Mouse (Mus musculus): ENCODE data around the gene Cavin1. TPM values are rescaled to one million over a fixed set of nuclear protein-coding genes. Genes with fewer than 3 reads are reported as not detected.
A peak's percentile ranks its signal among the peaks of the same experiment; 100 is the strongest.

Gene Cavin1
- total RNA-seq, 2 experiments from 2014 or later, result not detected

GRCm38 (mm10) chr11:100983125-100983777 is 12.6 kb upstream of the Cavin1 start:
- peak; percentile 83 for ATAC-seq (replicated peaks; ENCODE audit: low FRiP score, poor library complexity, severe bottlenecking)

DNA sequence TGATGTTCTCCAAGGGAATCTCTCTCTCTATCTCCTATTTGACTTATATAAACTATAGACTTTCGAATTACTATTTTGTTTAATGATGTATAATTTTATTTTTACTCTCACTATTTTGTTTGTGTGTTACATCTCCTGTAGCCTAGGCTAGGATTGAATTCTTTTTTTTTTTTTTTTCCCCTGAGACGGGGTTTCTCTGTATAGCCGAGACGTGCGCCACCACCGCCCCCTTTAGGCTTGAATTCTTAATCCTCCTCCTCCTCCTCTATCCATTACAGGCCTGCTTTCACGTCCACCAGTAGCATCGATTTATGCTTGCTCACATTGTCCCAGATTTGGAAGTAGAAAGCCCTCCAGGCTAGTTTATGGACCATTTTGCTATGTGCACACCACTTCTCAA is 11.4 kb upstream of the Cavin1 start:
- no peak for ATAC-seq (replicated peaks; ENCODE audit: low FRiP score, poor library complexity, severe bottlenecking)

DNA sequence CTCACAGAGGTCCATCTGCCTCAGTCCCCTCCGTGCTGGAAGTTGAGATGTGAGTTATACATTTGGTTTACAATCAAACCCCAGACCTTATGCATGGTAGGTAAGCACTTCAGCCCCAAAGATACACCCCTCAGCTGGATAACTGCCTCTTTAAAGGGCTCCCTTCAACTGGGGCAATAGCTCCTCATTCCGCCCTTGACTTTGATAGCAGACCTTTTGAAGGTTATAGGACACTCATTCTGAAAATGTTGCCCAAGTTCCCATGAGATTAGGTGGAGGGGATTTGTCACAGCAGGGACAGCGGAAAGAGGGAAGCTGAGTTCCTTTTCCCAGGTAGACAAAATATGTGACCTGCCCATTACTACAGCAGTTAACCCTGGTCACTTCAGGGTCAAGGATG is 10.5 kb upstream of the Cavin1 start:
- ATAC-seq (replicated peaks; ENCODE audit: low FRiP score, poor library complexity, severe bottlenecking), result no peak

DNA sequence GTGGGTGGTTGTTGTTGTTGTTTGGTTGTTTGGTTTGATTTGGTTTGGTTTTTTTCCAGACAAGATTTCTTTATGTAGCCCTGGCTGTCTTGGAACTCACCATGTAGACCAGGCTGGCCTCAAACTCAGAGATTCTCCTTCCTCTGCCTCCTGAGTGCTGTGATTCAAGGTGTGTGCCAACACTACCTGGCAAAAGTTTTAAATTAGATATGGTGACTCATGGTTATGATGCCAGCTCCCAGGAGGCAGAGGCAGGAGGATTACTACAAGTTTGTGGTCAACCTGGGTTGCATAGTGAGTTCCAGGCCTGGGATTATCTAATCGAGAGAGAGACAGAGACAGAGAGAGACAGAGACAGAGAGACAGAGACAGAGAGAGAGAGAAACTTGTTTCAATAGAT is 9.8 kb upstream of the Cavin1 start:
- ATAC-seq (replicated peaks; ENCODE audit: low FRiP score, poor library complexity, severe bottlenecking), result no peak

DNA sequence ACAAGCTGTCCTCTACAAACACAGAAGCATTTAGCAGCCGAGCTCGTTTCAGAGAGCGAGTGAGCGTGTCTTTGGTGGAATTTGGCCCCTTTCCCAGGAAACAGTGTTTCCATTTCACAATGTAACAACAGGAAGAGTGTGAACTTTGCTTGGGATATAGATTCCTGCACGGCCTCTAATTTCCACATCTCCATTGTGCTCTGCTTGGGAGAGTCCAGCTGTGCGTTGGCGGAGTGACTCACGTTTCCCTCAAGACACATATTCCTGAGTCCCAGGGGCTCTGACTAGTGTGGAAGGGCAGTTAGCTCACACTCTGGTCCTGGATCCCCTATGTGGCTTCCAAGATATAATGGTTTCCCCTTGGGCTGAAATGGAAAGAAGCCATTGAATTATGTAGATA is 9.2 kb upstream of the Cavin1 start:
- ATAC-seq (replicated peaks; ENCODE audit: low FRiP score, poor library complexity, severe bottlenecking), result no peak

DNA sequence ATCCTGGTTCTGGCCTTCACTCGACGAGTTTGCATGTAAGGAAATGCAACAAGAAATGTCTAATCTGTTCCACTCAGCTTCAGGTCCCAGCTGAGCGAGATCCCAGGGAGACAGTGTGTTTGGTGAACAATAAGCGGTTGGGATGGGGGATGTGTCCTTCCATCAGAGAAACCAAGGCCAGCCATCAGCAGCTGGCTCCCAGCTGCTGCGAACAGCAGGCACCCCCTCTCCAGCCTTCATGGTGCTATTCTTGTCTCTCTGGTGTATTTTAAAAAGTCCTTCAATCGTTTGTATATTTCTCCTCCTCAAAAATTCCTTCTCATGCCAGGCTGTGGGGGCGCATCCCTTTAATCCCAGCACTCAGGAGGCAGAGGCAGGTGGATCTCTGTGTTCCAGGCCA is 4.6 kb upstream of the Cavin1 start:
- ATAC-seq (replicated peaks; ENCODE audit: low FRiP score, poor library complexity, severe bottlenecking), result no peak

- no peak for ATAC-seq (replicated peaks; ENCODE audit: low FRiP score, poor library complexity, severe bottlenecking)
Observed at GRCm38 (mm10) chr11:100974381-100974970, 3.8 kb upstream of the Cavin1 start.

GRCm38 (mm10) chr11:100973245-100973644 is 2.6 kb upstream of the Cavin1 start:
- no peak for ATAC-seq (replicated peaks; ENCODE audit: low FRiP score, poor library complexity, severe bottlenecking)

DNA sequence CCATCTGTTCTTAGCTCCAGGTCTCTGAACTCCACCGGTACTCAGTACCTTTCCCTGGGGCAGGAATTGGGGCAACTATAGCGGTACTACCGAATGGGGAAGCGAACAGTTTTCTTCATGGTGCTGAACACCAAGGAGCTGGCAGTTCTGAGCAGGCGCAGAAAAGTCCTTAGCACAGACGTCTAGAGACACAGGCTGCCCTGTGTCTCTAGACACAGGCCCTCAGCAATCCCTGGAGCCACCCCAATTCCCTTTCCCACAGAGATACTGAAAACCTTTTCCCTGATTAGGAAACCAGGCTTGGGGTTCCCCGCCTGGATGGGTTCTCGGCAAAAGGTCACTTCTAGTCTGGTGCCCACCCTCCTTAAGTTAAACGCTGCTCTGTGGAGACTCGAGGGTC is 768 bp upstream of the Cavin1 start:
- ATAC-seq (replicated peaks; ENCODE audit: low FRiP score, poor library complexity, severe bottlenecking), result no peak

DNA sequence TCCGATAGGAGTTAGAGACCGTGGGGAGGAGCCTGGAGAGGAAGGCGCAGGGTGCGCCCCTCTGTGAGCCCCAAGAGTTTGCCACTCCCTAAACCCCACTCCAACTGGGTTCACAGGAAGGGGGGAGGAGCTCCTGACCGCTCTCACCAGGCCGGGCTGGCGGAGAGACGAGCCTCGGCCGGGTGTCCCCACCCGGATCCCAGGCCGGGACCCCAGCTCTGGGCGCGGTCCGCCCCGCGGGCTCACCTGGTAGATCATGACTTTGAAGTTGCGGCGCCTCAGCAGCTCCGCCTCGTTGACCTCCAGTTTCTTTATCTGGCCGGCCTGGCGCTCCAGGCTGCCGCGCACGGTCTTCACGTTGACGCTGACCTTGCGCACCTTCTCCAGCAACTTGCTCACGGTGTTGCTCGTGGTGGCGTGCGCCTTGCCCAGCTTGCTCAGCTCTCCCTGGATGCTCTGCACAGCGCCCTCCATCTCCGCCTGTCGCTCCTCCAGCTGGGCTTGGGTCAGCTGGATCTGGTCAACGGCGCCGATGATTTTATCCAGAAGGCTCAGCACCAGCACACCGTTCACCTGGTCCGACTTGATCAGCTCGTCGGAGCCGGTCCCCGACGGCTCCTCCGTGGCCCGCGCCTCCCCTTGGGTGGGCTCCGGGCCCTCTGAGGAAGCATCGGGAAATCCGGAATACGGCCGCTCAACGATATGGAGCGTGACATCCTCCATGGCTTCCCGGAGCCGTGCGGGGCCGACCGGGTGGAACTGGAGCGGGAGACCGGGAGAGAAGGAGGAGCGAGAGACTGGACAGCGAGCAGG is 737 bp downstream of the Cavin1 start:
- no peak; the same call in 1 of the 2 replicates for ATAC-seq (replicated peaks; ENCODE audit: low FRiP score, poor library complexity, severe bottlenecking)

- ATAC-seq (replicated peaks; ENCODE audit: low FRiP score, poor library complexity, severe bottlenecking), result no peak
Observed at GRCm38 (mm10) chr11:100969189-100969743, 1.4 kb downstream of the Cavin1 start.

DNA sequence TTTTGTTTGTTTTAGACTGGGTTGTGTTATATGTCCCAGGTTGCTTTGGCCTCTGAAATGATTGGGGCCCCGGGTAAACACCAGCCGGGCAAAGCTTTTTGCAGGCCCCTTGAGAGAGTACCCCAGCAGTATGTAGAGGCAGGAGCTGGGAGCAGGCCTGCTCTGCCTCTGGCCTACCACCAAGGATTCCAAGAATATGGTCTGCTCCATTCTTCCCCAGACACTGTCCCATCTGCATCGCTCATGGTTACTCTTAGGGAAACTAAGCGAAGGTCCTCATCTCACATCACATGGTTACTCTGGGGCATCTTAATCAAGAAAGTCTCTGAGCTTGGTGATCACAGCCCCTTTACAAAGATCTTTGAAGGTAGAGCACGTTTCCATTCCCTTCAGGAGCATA is 2.2 kb downstream of the Cavin1 start:
- ATAC-seq (replicated peaks; ENCODE audit: low FRiP score, poor library complexity, severe bottlenecking), result no peak

DNA sequence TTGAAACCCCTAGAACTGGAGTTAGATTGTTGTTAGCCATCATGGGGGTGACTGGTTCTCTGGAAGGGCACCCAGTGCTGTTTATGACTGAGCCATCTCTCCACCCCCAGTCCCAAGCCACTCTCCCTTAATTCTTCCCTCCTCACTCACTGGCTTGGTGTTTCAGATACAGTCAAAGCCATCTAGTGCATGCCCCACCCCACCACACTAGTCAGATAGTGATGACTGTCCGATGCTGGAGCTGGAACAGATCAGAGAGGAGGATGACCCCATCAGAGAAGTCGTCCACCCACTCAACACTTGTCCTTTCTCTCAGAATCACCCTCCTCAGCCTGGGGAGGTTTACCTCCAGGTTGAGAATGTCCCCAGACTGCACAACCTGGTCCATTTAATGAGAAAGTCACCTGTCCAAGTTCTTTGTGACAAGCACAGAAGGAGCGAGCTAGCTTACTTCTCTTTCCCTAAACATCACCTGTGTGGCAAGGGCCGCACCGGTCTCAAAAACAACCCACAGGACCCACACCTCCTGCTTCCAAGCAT is 2.7 kb downstream of the Cavin1 start:
- no peak for ATAC-seq (replicated peaks; ENCODE audit: low FRiP score, poor library complexity, severe bottlenecking)

GRCm38 (mm10) chr11:100967376-100967775 is 3.3 kb downstream of the Cavin1 start:
- no peak for ATAC-seq (replicated peaks; ENCODE audit: low FRiP score, poor library complexity, severe bottlenecking)

DNA sequence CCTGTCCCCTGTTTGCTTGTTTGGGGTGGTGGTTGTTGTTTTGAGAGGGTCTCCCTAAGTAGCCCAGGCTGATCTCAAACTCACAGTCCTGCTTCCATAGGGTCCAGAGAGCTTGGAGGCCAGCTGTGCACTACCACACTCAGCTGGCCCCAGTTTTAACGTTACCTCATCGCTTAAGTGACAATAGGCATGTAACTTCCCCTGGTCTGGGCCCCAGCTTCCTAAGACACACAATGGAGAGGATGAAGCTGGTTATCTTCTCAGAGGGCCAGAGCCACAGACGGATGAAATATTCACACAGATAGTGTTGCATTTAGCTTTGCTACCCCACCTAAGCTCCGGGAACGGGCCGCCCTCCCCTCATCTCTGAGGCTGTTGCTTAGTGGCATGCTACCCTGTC is 4.9 kb downstream of the Cavin1 start:
- ATAC-seq (replicated peaks; ENCODE audit: low FRiP score, poor library complexity, severe bottlenecking), result no peak

GRCm38 (mm10) chr11:100964901-100965542 is 5.7 kb downstream of the Cavin1 start:
- ATAC-seq (replicated peaks; ENCODE audit: low FRiP score, poor library complexity, severe bottlenecking), result no peak

- no peak for ATAC-seq (replicated peaks; ENCODE audit: low FRiP score, poor library complexity, severe bottlenecking)
Observed at GRCm38 (mm10) chr11:100964180-100964579, 6.5 kb downstream of the Cavin1 start.

DNA sequence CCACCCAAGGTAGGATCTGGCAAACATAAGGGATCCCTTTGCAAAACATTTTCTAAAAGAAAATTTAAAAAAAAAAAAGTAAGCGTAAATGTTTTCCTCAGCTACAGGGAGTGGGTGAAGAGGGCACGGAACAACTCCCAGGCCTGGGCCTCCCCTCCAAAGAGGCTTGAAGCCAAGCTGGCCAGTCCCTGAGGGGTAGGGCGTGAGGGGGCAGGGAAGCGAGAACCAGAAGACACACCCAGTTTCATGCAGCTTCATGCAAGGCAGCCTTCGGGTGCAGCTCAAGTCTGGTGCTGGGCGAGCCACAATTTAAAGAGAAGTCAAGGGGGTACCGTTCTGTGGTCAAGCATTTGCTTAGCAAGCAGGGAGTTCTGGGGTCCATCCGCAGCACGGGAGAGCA is 7.0 kb downstream of the Cavin1 start:
- no peak for ATAC-seq (replicated peaks; ENCODE audit: low FRiP score, poor library complexity, severe bottlenecking)

GRCm38 (mm10) chr11:100962371-100962911 is 8.2 kb downstream of the Cavin1 start:
- no peak for ATAC-seq (replicated peaks; ENCODE audit: low FRiP score, poor library complexity, severe bottlenecking)

DNA sequence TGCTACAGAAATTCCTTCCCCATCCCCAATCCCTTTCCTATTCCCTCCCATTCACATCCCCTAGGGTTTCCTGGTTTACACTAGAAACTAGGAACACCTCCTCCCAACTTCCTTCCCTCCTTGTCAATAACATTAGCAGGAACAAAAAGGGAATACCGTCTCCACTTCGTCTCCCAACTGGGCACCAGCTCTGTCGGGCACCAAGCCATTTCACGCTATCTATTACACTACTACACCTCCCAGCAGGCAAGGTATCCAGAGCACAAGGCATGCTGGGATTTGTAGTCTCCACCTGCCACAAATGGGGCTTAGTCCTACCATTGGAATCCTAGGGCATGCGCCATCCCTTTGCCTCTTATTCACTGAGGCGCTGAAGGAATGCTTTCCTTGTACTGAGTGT is 10.1 kb downstream of the Cavin1 start:
- peak; percentile 80 for ATAC-seq (replicated peaks; ENCODE audit: low FRiP score, poor library complexity, severe bottlenecking)
